Mouse (Mus musculus): ENCODE data around the gene Tnni3.

DNA sequence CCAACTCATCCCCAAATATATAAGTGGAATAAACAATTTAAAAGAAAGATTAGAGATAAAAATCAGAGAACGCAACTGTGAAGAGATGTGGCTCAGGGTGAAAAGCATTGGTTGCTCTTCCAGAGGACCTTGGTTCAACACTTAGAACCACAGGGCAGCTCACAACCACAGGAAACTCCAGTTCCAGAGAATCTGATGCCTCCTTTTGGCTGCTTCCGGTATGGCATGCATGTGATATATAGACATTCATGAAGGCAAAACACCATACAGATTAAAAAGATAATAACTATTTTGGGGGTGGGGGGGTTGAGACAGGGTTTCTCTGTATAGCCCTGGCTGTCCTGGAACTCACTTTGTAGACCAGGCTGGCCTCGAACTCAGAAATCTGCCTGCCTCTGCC lies 38.6 kb upstream of the Tnni3 start:
- no peak for TF ChIP-seq CTCF (IDR thresholded peaks at IDR 0.05; ENCODE audit: borderline replicate concordance, insufficient read depth, low read length)
- no peak for TF ChIP-seq POLR2A (IDR thresholded peaks at IDR 0.05; ENCODE audit: low read depth, low read length)
